Mouse (Mus musculus) midbrain, postnatal 0 days (tissue): Measurements from ENCODE around the gene Chst7. TPM values are rescaled to one million over a fixed set of nuclear protein-coding genes. Genes with fewer than 3 reads are reported as not detected.

Experiments used
- ATAC-seq: fragments of 200-750 bp; cut with Nextera tagmentation; 2 replicates; pipeline ENCODE4 v1.8.0; 2017; ENCODE audit warnings: moderate number of reproducible peaks, mild to moderate bottlenecking, moderate TSS enrichment, moderate library complexity; ENCODE audit not compliant: low FRiP score
- DNase-seq: peaks from one replicate; pipeline ENCODE4 v3.0.0-alpha.2; 2015; ENCODE audit warnings: low spot score
- H3K27ac ChIP-seq: fragments of 300-500 bp; sonication (generic); 2 replicates; pipeline ENCODE4 v1.5.1; 2014; ENCODE audit warnings: low read depth, mild to moderate bottlenecking, low read length, mixed read lengths
- H3K27me3 ChIP-seq: fragments of 300-500 bp; sonication (generic); 2 replicates; pipeline ENCODE4 v1.6.1; 2014; ENCODE audit warnings: low read length, control low read depth, mixed read lengths; ENCODE audit not compliant: insufficient read depth
- H3K36me3 ChIP-seq: fragments of 300-500 bp; sonication (generic); 2 replicates; pipeline ENCODE4 v1.6.1; 2014; ENCODE audit warnings: low read length, control low read depth, mixed read lengths; ENCODE audit not compliant: insufficient read depth
- H3K4me1 ChIP-seq: fragments of 300-500 bp; sonication (generic); 2 replicates; pipeline ENCODE4 v1.6.1; 2014; ENCODE audit warnings: mild to moderate bottlenecking, control low read depth, antibody characterized with exemption, low read length, mixed read lengths; ENCODE audit not compliant: insufficient read depth
- H3K4me2 ChIP-seq: fragments of 300-500 bp; sonication (generic); 2 replicates; pipeline ENCODE4 v1.6.1; 2014; ENCODE audit warnings: low read depth, mild to moderate bottlenecking, low read length, mixed read lengths; ENCODE audit not compliant: poor library complexity, severe bottlenecking
- H3K4me3 ChIP-seq: fragments of 300-500 bp; sonication (generic); 2 replicates; pipeline ENCODE4 v1.5.1; 2014; ENCODE audit warnings: low read depth, mild to moderate bottlenecking, low read length, moderate library complexity
- H3K9ac ChIP-seq: fragments of 300-500 bp; sonication (generic); replicated peaks from 2 replicates; pipeline ENCODE4 v1.6.1; 2014; ENCODE audit warnings: mild to moderate bottlenecking, low read length, moderate library complexity, mixed read lengths; ENCODE audit not compliant: poor library complexity, severe bottlenecking
- H3K9me3 ChIP-seq: fragments of 300-500 bp; sonication (generic); 2 replicates; pipeline ENCODE4 v1.6.1; 2016; ENCODE audit warnings: low read length, control low read depth
- CTCF ChIP-seq: IDR thresholded peaks from 2 replicates; pipeline ENCODE4 v1.5.1; 2016; ENCODE audit warnings: antibody characterized with exemption, mild to moderate bottlenecking
- WGBS: fragments of 180-500 bp; shearing (Covaris S2); extraction: QIAGEN DNeasy Blood & Tissue Kit; methylation state at CpG from one replicate; pipeline ENCODE4 v1.1.7; 2014; 5-methylcytosine and 5-hydroxymethylcytosine counted together
- polyA plus RNA-seq: library from polyadenylated mRNA; unstranded; fragments of >200 nt; fragmentation: Nextera tagmentation; extraction: Ambion mirVana; gene quantifications from 2 replicates; pipeline ENCODE4 v1.2.1, GENCODE M21; 2015
- total RNA-seq: library from RNA; depleted of rRNA; stranded (reverse); fragments of >200 nt; gene quantifications from 2 replicates; pipeline ENCODE4 v1.2.3, GENCODE M21; 2014; rRNA removed

Chst7 gene
- 8.4 and 12.6 TPM in 2 replicates for total RNA-seq
- 6.6 and 6.9 TPM in 2 replicates for polyA plus RNA-seq

DNA sequence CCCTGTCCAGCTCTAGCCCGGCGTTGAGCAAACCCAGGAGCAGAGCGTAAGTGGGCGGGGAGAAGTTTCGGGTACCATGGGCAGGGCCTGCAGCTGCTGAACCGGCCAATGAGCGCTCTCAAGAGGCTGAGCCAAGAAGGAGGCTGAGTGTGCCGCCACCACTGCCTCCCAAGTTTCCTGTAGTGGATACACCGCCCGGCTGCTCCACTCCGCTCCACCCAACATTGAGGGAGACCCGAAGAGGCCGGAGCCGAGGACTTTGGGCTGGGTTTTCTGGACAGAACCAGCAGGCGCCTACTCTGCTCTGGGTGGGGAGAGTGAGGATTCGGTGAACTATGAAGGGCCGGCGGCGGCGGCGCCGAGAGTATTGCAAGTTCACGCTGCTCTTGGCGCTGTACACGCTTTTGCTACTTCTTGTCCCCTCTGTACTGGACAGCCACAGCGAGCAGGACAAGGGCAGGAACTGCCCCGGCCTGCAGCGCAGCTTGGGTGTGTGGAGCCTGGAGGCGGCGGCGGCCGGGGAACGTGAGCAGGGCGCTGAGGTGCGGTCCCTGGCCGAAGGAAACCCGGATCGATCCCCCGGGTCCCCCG is at the start of gene Chst7:
Chst7 (plus strand) TSS at position 180 of the 591 bp plus-strand sequence.
- ATAC-seq (peak; percentile 78), DNase-seq (peak; percentile 63)
- WGBS = 24% methylated on average over 29 of the region's 40 CpGs
- no peaks in the 10 kb centered on the region for H3K9me3 ChIP-seq
- no peaks in the 10 kb centered on the region for H3K36me3 ChIP-seq
- H3K27ac ChIP-seq = no peak within 1 kb of the TSS
- TF ChIP-seq CTCF = no peak
- H3K4me3 ChIP-seq = peak within 1 kb of the TSS; percentile 45
- no peaks in the 10 kb centered on the region for H3K27me3 ChIP-seq
- no peak within 1 kb of the TSS; the same call in 1 of the 2 replicates for H3K9ac ChIP-seq
- no peaks in the 10 kb centered on the region for H3K4me1 ChIP-seq
- H3K4me2 ChIP-seq = peak within 1 kb of the TSS; percentile 68

DNA sequence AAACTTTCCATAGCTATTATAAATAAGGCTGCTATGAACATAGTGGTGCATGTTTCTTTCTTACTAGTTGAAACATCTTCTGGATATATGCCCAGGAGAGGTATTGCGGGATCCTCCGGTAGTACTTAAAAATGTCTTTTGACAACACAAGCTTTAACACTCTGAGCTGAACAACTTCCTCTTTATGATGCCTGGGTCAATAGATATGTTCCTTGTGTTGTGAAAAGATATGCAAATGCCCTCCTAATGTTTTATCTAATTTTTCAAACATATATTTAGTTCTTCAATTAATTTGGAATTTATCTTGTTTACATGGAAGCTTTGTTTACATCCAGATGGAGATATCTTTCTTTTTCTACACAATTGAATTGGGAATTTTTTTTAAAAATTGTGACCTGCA is 47.1 kb upstream of the Chst7 start:
- H3K4me2 ChIP-seq = no peak overlapping the region
- ATAC-seq = no peak
- H3K9me3 ChIP-seq = no peaks in the 10 kb centered on the region
- 97% methylated on average over 2 of the region's 2 CpGs for WGBS
- no peaks in the 10 kb centered on the region for H3K27me3 ChIP-seq
- no peak overlapping the region for H3K27ac ChIP-seq
- H3K4me3 ChIP-seq = no peak overlapping the region
- no peak overlapping the region for H3K9ac ChIP-seq
- DNase-seq = no peak
- H3K4me1 ChIP-seq = no peaks in the 10 kb centered on the region
- no peaks in the 10 kb centered on the region for H3K36me3 ChIP-seq
- no peak for TF ChIP-seq CTCF

DNA sequence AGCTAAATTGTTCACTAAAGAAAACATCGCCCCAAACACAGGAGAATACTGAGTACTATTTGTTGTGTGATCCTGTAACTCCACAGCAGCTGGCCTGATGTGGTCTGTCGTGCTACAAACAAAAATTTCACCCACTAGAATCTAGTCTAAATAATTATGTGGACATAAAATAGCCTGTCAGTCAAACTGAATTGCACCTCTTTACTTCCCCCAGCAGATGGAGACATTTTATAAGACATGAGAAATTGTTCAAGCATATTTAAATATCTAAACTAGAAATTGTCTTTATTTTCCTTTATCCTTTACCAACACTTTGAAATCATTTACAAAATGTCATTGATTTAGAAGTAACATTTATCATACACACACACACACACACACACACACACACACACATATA is 38.4 kb upstream of the Chst7 start:
- no peak for ATAC-seq
- no peak overlapping the region for H3K9ac ChIP-seq
- H3K4me3 ChIP-seq = no peak overlapping the region
- H3K27me3 ChIP-seq = no peaks in the 10 kb centered on the region
- TF ChIP-seq CTCF = peak; percentile 74
- no peak overlapping the region for H3K4me2 ChIP-seq
- H3K36me3 ChIP-seq = no peaks in the 10 kb centered on the region
- DNase-seq = peak; percentile 22
- H3K9me3 ChIP-seq = no peaks in the 10 kb centered on the region
- no peak overlapping the region for H3K27ac ChIP-seq
- WGBS = 34% methylated on average over 2 of the region's 2 CpGs
- no peaks in the 10 kb centered on the region for H3K4me1 ChIP-seq

DNA sequence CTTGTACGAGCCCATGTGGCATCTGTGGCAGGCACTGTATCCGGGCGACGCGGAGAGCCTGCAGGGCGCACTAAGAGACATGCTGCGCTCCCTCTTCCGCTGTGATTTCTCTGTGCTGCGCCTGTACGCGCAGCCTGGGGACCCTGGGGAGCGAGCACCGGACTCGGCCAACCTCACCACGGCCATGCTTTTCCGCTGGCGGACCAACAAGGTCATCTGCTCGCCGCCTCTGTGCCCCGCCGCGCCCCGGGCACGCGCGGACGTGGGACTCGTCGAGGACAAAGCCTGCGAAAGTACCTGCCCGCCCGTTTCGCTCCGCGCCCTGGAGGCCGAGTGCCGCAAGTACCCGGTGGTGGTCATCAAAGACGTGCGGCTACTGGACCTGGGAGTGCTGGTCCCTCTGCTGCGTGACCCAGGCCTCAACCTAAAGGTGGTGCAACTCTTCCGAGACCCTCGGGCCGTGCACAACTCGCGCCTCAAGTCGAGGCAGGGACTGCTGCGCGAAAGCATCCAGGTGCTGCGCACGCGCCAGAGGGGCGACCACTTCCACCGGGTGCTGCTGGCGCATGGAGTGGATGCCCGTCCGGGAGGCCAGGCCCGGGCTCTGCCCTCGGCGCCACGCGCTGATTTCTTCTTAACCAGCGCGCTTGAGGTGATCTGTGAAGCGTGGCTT is 872 bp downstream of the Chst7 start:
- no peaks in the 10 kb centered on the region for H3K4me1 ChIP-seq
- 32% methylated on average over 62 of the region's 65 CpGs for WGBS
- no peaks in the 10 kb centered on the region for H3K36me3 ChIP-seq
- H3K9me3 ChIP-seq = no peaks in the 10 kb centered on the region
- TF ChIP-seq CTCF = no peak
- H3K4me2 ChIP-seq = peak overlapping the region; percentile 68
- peak overlapping the region; percentile 45 for H3K4me3 ChIP-seq
- no peak for DNase-seq
- peak; percentile 57 for ATAC-seq
- no peak overlapping the region for H3K27ac ChIP-seq
- H3K9ac ChIP-seq = peak overlapping the region; percentile 39; the same call in 1 of the 2 replicates
- no peaks in the 10 kb centered on the region for H3K27me3 ChIP-seq

DNA sequence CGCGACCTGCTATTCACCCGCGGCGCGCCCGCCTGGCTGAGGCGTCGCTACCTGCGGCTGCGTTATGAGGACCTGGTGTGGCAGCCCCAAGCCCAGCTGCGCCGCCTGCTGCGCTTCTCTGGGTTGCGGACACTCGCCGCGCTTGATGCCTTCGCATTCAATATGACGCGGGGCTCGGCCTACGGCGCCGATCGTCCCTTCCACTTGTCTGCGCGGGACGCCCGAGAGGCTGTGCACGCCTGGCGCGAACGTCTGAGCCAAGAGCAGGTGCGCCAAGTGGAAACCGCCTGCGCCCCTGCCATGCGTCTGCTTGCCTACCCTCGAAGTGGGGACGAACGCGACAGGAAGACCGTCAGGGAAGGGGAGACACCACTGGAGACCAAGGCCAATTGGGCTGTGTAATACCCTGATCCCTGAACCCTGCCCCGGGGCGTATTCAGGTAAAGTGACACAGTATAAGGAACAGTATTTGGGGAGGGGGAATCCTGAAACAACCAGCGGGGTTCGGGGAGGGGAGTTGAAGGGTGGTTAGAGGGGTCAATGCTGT is 1.5 kb downstream of the Chst7 start:
- TF ChIP-seq CTCF = no peak

More for the DNA sequence above, 1.5 kb downstream of the Chst7 start:
- DNase-seq (peak; percentile 2), ATAC-seq (peak; percentile 20; the same call in 1 of the 2 replicates)
- WGBS = 24% methylated on average over 47 of the region's 47 CpGs
- H3K4me1 ChIP-seq = no peaks in the 10 kb centered on the region
- H3K4me3 ChIP-seq = peak overlapping the region; percentile 45
- no peaks in the 10 kb centered on the region for H3K9me3 ChIP-seq
- no peak overlapping the region for H3K27ac ChIP-seq
- H3K36me3 ChIP-seq = no peaks in the 10 kb centered on the region
- H3K27me3 ChIP-seq = no peaks in the 10 kb centered on the region
- H3K9ac ChIP-seq = peak overlapping the region; percentile 39; the same call in 1 of the 2 replicates
- H3K4me2 ChIP-seq = peak overlapping the region; percentile 68
